Mouse (Mus musculus) left cerebral cortex, postnatal 10 days (tissue): ENCODE data around the gene Dhx29. TPM values are rescaled to one million over a fixed set of nuclear protein-coding genes. Genes with fewer than 3 reads are reported as not detected.

Experiments used
- total RNA-seq, 2 experiments: library from RNA; stranded (reverse); gene quantifications; 2 replicates each; pipeline ENCODE4 v1.2.3; 2021

Gene Dhx29
- total RNA-seq, 2 experiments from 2014 or later: 21.8 to 24.0 TPM

Other genes with a start within 250 kb of the Dhx29 start
- gene Plpp1, start 126.7 kb upstream of the Dhx29 start, total RNA-seq: 10 to 100 TPM; 30.0 to 30.1 TPM
- gene Mtrex, start 56 bp upstream of the Dhx29 start, total RNA-seq: 10 to 100 TPM; 39.9 to 41.1 TPM
- 1 to 10 TPM in 1 of 2 experiments, under 1 TPM in 1; 0.97 to 1.5 TPM for gene Ccno, start 60.3 kb downstream of the Dhx29 start, total RNA-seq
- gene Mcidas, start 66.4 kb downstream of the Dhx29 start, total RNA-seq: under 1 TPM; 0.13 to 0.24 TPM
- not detected for gene Cdc20b, start 107.7 kb downstream of the Dhx29 start, total RNA-seq
- gene Gpx8, start 119.0 kb downstream of the Dhx29 start, total RNA-seq: 10 to 100 TPM; 13.9 to 16.3 TPM
- gene Gzma, start 173.5 kb downstream of the Dhx29 start, total RNA-seq: not detected